Mouse (Mus musculus) left cerebral cortex, adult 18-20 months (tissue): ENCODE results near the gene Slc39a3. TPM values are rescaled to one million over a fixed set of nuclear protein-coding genes. Genes with fewer than 3 reads are reported as not detected.
A peak's percentile ranks its signal among the peaks of the same experiment; 100 is the strongest.
"Not testable (repeated sequence)": the region's sequence is repeated elsewhere in the genome, so short reads cannot be mapped to it uniquely, and the experiment has no call there.

Experiments
- DNase-seq, 2 experiments: peaks; one replicate each; pipeline ENCODE4 v3.0.0; 2021 to 2022; ENCODE audit warnings: low spot score in 2 of 2, mixed read lengths in 1 of 2
- total RNA-seq, 2 experiments: library from RNA; stranded (reverse); gene quantifications; 2 replicates each; pipeline ENCODE4 v1.2.3; 2021

Slc39a3 gene
- total RNA-seq, 2 experiments from 2014 or later, result 56.9 to 60.1 TPM

DNA sequence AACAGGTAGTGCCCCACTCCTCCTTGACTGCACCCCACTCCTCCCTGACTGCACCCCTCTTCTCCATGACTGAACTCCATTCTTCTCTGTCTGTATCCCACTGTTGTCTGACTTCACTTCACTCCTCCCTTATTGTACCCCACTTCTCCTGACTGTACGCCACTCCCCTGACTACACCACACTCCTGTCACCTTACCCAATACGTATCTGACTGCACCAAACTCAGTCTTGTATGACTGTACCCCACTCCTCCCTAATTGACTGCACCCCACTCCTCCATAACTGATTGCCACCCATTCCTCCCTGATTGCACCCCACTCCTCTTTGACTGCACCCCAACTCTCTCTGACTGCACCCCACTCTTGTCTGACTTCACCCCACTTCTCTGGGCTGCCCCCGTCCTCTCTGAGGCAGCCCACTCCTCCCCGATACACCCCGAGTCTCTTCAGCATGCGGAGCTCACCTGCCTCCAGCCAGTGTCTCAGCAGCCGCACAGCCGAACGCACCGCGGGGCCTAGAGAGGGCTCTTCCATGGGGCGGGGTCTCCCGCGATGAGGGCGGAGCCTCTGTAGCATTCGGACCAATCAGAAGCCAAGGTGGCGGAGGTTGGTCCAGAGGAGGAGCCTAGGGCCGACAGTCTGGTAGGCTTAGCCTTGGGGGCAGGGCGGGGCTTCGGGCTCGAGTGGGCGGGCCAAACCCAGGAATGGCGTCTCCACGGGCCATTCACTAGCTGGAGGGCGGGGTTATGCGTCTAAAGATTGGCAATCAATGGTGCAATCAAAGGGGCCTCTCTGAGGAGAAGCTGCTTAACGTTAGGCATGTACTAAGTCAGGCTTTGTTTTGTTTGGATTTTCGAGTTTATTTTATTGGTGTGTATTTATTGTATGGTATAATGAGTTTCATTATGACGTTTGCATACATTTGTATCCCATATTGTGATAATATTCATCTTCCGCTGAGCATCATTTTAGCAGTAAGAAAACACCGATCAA is 22.5 kb downstream of the Slc39a3 start, which contains the start of gene Gng7:
Gene Gng7, minus strand, starts transcription at position 553 of the 992 bp plus-strand sequence.
- DNase-seq, result peak; percentile 94

DNA sequence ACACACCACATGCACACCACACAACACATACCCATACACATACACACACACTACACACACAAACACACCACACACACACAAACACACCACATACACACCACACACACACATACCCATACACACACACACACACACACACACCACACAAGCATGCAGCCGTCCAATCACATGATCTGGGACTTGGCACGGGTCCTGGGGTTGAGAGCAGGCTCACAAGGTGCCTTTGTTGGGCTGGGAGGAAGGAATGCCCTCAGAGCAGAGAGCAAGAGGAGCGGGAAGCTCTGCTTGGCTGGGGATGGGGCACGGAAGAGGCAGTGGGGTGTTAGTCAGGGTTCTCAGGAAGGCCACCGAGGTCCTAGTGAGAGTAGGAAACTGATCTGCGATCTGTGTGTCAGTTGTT is 26.4 kb downstream of the Slc39a3 start:
- DNase-seq, result no peak

DNA sequence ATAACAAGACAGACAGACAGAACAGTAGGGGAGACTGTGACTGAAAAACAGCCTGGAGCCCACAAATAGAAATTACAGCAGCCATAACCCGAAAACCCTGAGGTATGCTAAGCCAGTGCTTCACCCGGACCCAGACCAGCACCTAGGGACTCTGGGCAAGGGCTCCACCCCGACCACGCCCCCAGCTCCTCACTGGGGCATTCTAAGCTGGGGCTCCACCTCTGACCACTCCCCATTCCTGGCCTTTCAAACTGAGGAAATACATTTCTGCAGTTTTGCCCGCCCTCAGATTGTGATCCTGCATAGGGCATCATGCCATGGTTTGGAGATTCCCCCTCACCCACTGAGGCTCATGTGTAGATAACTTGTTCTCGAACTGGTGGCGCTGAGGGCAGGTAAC is 30.0 kb downstream of the Slc39a3 start:
- no peak for DNase-seq

- peak; percentile 45 to 55 for DNase-seq
Measured at GRCm38 (mm10) chr10:81006005-81006677, 31.1 kb downstream of the Slc39a3 start.

DNA sequence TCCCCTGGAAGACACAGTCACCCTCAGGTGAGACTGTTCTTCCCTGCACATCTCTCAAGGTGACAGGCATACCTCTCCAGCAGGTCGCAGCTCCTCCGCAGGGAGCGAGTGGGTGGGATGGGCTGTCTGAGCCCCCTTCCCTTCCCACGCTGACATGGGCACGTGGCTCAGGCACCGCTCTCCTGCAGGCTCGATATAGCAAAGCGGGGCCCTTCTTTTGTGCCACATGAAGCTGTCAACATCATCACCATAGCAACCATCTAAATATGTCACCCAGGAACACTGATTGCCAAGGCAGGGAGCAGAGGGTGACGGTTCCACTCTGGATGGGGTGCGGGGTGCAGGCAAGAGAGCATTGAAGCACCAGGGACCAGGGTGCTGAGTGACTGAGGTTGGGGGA is 36.1 kb downstream of the Slc39a3 start:
- DNase-seq, result peak in 1 of 2 experiments; percentile 42

DNA sequence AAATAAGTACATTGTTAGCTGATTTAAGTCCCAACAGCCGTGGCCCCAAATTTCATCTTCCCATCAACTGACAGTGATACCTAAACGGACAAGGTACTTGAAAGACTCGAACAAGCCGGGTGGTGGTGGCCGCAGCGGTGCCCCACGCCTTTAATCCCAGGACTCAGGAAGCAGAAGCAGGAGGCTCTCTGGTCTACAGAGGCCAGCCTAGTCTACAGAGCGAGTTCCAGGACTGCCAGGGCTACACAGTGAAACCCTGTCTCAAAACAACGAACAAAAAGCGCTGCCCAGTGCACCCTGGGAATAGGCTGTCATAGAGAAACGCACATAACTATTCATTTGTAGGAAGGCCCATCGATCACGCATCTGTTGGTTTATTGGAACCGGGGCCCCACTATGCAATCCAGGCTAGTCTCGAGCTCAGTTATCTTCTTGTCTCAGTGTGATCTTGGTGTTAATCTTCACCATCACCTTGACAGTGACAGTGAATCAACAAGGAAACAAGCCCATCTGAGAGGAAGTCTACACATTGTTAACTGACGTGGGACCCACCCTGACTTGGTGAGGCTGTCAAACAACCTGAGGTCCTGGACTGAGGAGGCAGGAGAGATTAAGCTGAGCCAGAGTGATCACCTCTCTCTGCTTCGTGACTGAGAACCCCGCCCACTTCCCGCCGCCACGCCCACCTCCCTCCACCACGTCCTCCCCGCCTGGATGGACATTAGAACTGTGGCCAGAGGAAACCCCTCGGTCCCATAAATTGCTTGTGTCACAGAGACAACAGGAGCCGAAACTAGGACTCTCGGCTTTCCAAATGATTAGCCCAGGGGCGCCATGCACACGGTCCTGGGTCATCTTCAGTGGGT is 36.8 kb downstream of the Slc39a3 start:
- no peak for DNase-seq

GRCm38 (mm10) chr10:80999362-81000196 is 37.6 kb downstream of the Slc39a3 start:
- DNase-seq, result peak; percentile 87 to 88

GRCm38 (mm10) chr10:80998778-80999177 is 38.4 kb downstream of the Slc39a3 start:
- peak; percentile 59 to 79 for DNase-seq

DNA sequence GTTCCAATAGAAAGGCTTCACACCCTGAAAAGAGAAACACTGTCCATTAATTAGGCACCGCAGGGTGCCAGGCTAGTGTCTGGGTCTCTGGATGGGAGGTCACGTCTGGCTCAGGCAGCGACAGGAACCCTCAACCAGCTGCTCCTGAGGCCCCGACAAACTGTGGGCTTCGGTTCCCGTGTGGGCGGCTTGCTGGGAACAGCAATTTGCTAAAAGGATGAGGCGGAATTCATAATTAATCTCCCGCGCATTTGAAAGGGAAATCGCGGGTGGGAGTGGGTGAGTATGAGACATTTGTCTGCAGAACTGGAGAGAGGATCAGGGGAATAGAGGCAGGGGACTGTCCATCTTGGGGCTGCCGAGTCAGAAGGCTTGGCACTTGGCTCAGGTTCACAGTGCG is 39.2 kb downstream of the Slc39a3 start:
- no peak for DNase-seq

DNA sequence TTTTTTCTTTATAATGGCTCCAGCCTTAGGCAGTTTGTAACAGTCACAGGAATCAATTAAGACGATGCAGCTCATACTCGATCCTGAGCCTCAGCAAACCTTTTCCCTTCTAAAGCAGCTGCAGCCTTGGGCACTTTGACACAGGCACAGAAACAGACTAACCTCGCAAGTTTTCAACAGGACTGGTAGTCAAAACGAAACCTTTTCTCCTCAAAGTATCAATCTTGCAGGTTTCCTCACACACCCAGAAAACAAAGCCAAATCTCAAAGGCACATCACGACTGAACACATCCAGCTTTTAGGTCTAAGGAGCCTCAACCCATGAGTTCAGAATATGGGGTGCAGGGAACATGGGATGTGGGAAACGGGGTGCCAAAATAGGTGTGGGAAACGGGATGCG is 39.9 kb downstream of the Slc39a3 start:
- DNase-seq, result no peak

DNA sequence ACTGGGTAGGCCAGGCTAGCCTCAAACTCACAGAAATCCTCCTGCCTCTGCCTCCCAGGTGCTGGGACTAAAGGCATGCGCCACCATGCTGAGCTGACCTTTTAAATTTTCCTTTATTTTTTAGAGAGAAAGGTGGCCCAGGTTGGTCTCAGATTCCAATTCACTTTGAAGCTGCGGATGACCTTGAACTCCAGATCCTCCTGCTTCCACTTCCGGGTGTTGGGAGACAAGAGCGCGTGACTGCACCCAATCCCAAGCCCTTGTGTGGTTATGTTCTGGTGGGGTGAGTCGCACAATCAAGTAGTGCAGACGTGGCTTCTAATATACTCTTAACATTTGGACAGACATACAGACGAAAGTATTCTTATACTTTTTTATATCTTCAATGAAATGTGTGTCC is 40.7 kb downstream of the Slc39a3 start:
- DNase-seq, result no peak

- peak; percentile 86 to 91 for DNase-seq
Measured at GRCm38 (mm10) chr10:80995091-80995632, 42.1 kb downstream of the Slc39a3 start.

DNA sequence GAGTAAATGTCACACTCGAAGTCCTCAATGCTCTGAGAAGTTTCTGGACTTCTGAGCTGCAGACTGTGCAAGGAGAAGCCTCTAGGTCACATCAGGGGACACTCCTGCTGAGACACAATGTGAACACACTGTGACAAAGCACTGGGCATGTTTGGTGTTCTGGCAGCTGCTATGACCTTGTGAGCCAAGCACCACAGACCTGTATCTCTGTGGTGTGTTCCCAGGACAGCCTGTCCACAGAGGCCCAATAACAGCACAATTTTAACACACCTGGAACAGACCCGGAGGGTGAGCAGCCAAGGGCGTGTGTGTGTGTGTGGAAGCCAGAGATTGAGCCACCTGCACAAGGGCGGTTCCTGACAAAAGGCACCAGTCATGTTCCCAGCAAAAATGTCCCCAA is 42.6 kb downstream of the Slc39a3 start:
- no peak for DNase-seq

DNA sequence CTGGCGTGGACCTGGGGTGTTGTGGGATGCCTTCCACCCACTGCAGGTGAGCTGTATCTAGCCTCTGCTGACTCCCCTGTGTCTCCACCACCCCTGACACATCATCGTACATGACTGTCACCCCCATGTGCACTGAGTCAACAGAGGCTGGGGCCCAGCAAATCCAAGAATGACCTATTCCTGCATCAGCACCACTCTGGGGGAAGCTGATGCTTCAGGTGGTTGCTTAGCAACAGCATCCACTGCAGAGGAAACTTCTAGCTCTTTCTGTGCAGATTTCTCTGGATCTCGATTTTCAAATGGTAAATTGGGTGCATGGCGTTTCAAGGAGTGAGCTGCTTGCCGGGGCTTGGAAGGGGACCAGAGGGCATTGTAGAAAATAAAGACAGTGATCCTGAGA is 44.0 kb downstream of the Slc39a3 start:
- peak in 1 of 2 experiments; percentile 15 for DNase-seq

- no peak for DNase-seq
Measured at GRCm38 (mm10) chr10:80991945-80992344, 45.3 kb downstream of the Slc39a3 start.

DNA sequence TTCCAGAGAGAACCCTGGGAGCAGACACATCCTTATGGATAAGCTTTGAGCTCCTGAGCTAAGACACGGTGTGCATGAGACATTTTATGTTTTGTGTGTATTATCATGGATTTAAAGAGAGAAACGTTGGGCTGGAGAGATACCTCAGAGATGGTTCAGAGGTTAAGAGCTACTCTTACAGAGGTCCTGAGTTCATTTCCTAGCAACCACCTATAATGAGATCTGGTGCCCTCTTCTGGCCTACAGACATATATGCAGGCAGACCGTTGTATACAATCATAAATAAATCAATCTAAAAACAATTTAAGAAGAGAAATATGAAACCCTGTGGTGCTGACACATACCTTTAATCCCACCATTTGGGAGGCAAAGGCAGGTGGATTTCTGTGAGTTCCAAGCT is 46.2 kb downstream of the Slc39a3 start:
- DNase-seq, result no peak

DNA sequence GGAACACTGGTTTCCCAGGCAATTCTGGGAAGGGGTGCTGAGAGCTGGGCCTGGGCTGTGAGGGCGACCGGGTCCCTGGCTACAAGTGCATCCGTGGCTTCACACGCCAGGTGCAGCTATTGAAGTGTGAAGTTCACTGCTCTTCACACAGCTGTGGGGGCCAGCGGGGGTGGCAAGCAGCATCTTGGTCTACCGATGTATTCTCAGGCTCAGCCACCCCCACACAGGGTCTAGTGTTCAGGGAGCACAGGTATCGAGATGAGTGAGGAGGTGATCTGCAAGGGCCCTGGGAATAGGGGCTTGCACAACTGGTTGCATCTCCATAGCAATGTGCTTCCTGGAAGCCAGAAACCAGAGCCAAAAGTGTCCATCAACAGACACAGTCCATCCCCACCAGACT is 46.8 kb downstream of the Slc39a3 start:
- DNase-seq, result no peak

DNA sequence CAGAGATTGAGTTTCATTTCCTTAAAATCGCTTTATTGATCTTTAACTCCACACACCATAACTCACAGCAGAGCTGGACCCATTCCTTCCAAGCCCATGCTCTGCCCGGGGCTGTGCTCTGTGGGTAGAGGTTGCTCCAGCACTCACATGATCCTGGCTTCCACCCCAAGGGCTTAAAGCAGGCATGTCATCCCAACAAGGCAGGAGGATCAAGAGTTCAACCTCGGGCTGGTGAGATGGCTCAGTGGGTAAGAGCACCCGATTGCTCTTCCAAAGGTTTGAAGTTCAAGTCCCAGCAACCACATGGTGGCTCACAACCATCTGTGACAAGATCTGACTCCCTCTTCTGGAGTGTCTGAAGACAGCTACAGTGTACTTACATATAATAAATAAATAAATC is 47.4 kb downstream of the Slc39a3 start:
- not testable (repeated sequence) for DNase-seq

- DNase-seq, result no peak
Measured at GRCm38 (mm10) chr10:80989446-80989845, 47.8 kb downstream of the Slc39a3 start.
